Mouse (Mus musculus): ENCODE results near the gene Rnf214. TPM values are rescaled to one million over a fixed set of nuclear protein-coding genes. Genes with fewer than 3 reads are reported as not detected.

The Rnf214 gene
- polyA plus RNA-seq (2014; fragmentation: Nextera tagmentation; extraction: Ambion mirVana), result 39.3 and 45.9 TPM in 2 replicates

GRCm38 (mm10) chr9:45906355-45907077 is at the start of gene Rnf214, which contains the start of gene Pcsk7:
Gene Rnf214, minus strand, starts transcription at chr9:45906911.
Gene Pcsk7, plus strand, starts transcription at chr9:45906497.
- Histone ChIP-seq H3K36me3 (ENCODE audit: control insufficient read depth, insufficient read depth, low read length) (peaks cover 14% of the 10 kb centered on the region), H3K4me2 (peak within 1 kb of the TSS; percentile 77), H3K27me3 (ENCODE audit: control insufficient read depth, insufficient read depth, low read length) (no peaks in the 10 kb centered on the region), H3K27ac (ENCODE audit: low read depth, low read length) (peak within 1 kb of the TSS; percentile 98), H3K4me1 (ENCODE audit: control insufficient read depth, insufficient read depth, low read length) (peaks cover 15% of the 10 kb centered on the region), H3K9me3 (replicated peaks; ENCODE audit: control insufficient read depth, low read length) (no peaks in the 10 kb centered on the region), H3K4me3 (ENCODE audit: low read depth, low read length) (peak within 1 kb of the TSS; percentile 98), H3K9ac (ENCODE audit: low read depth, low read length) (peak within 1 kb of the TSS; percentile 96)
- WGBS (ENCODE audit: insufficient replicate concordance), result under 1% methylated on average over 79 of the region's 80 CpGs
- peak; percentile 89 for ATAC-seq (replicated peaks; ENCODE audit: insufficient number of reproducible peaks, low FRiP score, low TSS enrichment)

DNA sequence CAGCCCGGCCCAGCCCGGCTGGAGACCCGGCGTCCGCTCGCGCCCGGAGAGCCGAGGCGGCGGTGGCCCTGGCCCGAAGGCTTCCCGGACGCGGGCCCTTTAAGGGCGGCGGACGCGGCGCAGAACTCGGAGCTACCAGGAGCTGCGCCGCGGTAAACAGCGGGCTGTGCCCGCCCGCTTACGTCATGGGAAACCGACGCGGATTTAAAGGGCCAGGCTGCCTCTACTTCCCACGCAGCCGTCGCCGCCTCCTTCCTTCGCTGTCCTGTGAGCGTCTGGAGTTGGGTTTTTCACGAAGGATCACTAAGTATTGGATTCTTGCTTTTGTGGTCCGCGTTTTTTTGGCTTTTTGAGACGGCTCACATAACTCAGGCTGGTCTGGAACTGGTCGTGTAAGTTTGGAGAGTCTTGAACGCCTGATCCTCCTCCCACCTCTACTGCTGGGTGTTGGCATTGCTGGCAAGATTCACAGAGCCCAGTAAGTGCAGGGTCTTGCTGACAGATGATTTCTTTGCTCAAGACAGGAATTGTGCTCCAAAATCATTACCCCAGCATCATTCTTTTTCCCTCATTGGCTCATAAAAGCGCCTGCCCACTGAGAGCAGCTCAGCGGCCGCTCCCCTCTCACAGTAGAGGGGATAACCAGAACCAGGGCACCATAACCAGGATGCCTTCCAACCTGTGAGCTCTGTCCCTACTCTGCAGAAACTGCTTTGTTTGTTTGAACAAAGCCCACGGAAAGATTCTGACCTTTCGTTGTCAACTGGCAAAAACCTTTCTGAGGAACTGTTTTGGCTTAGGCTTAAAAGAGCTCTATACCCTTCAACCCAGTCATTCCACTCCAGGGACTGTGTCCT is 48.6 kb upstream of the Rnf214 start, which contains the start of gene Sidt2:
TSS of gene Sidt2 (minus strand) at position 152 of the 857 bp plus-strand sequence.
- no peaks in the 10 kb centered on the region for H3K27me3 ChIP-seq (ENCODE audit: control insufficient read depth, insufficient read depth, low read length)
- H3K36me3 ChIP-seq (ENCODE audit: control insufficient read depth, insufficient read depth, low read length), result peaks cover 3% of the 10 kb centered on the region; the same call in 1 of the 2 replicates
- H3K9me3 ChIP-seq (replicated peaks; ENCODE audit: control insufficient read depth, low read length), result no peaks in the 10 kb centered on the region
- peak within 1 kb of the TSS; percentile 67 for H3K4me3 ChIP-seq (ENCODE audit: low read depth, low read length)
- peak within 1 kb of the TSS; percentile 88 for H3K9ac ChIP-seq (ENCODE audit: low read depth, low read length)
- H3K4me1 ChIP-seq (ENCODE audit: control insufficient read depth, insufficient read depth, low read length), result peaks cover 13% of the 10 kb centered on the region
- under 1% methylated on average over 48 of the region's 48 CpGs for WGBS (ENCODE audit: insufficient replicate concordance)
- H3K4me2 ChIP-seq, result peak within 1 kb of the TSS; percentile 92
- peak; percentile 92 for ATAC-seq (replicated peaks; ENCODE audit: insufficient number of reproducible peaks, low FRiP score, low TSS enrichment)
- peak within 1 kb of the TSS; percentile 70 for H3K27ac ChIP-seq (ENCODE audit: low read depth, low read length)

GRCm38 (mm10) chr9:45954294-45955106 is 47.8 kb upstream of the Rnf214 start:
- Histone ChIP-seq H3K27ac (ENCODE audit: low read depth, low read length) (peak overlapping the region; percentile 70), H3K9ac (ENCODE audit: low read depth, low read length) (peak overlapping the region; percentile 88), H3K4me2 (peak overlapping the region; percentile 92), H3K9me3 (replicated peaks; ENCODE audit: control insufficient read depth, low read length) (no peaks in the 10 kb centered on the region), H3K4me3 (ENCODE audit: low read depth, low read length) (peak overlapping the region; percentile 67), H3K27me3 (ENCODE audit: control insufficient read depth, insufficient read depth, low read length) (no peaks in the 10 kb centered on the region), H3K4me1 (ENCODE audit: control insufficient read depth, insufficient read depth, low read length) (peaks cover 13% of the 10 kb centered on the region), H3K36me3 (ENCODE audit: control insufficient read depth, insufficient read depth, low read length) (peaks cover 5% of the 10 kb centered on the region)
- under 1% methylated on average over 61 of the region's 63 CpGs for WGBS (ENCODE audit: insufficient replicate concordance)
- ATAC-seq (replicated peaks; ENCODE audit: insufficient number of reproducible peaks, low FRiP score, low TSS enrichment), result peak; percentile 24; the same call in 1 of the 2 replicates

DNA sequence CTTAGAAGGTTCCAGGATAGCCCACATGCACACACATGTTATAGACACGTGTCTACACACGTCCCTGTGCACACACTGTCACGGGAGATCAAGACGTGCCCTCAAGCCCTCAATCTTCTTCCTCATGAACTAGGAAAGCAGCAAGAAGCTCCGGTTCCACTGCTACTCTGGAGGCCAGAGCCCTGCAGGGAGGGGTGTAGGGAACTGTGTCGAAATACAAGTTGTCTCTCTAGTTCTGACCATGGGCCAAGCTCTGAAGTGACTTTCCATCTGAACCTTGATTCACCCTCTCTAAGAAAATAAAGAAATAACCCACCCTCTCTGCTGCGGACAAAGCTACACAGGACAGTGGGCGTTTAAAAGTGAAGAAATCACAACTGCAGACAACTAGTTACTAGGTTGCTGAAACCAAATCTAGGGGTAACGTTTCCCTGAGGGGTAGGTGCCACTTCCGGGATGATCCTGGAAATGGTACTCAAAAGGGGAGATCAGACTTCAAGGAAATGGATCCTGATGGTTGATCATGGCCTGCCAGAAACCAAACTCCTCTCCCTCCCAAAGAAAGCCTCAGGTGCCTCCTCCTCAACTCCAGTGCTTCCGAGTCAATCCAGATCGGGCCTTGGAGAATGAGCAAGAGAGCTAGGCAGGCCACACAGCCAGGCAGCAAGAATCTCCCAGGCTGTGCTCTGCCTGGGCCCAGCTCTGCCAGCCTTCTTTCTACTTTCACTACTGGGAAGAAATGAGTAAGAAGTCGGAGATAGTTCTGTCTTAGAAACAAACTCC is 47.0 kb upstream of the Rnf214 start:
- no peak for ATAC-seq (replicated peaks; ENCODE audit: insufficient number of reproducible peaks, low FRiP score, low TSS enrichment)
- Histone ChIP-seq H3K4me1 (ENCODE audit: control insufficient read depth, insufficient read depth, low read length) (peaks cover 13% of the 10 kb centered on the region), H3K36me3 (ENCODE audit: control insufficient read depth, insufficient read depth, low read length) (peaks cover 10% of the 10 kb centered on the region), H3K27me3 (ENCODE audit: control insufficient read depth, insufficient read depth, low read length) (no peaks in the 10 kb centered on the region), H3K9me3 (replicated peaks; ENCODE audit: control insufficient read depth, low read length) (no peaks in the 10 kb centered on the region), H3K9ac (ENCODE audit: low read depth, low read length) (peak overlapping the region; percentile 88), H3K4me3 (ENCODE audit: low read depth, low read length) (peak overlapping the region; percentile 67), H3K27ac (ENCODE audit: low read depth, low read length) (peak overlapping the region; percentile 70), H3K4me2 (peak overlapping the region; percentile 92)
- WGBS (ENCODE audit: insufficient replicate concordance), result 59% methylated on average over 13 of the region's 13 CpGs

DNA sequence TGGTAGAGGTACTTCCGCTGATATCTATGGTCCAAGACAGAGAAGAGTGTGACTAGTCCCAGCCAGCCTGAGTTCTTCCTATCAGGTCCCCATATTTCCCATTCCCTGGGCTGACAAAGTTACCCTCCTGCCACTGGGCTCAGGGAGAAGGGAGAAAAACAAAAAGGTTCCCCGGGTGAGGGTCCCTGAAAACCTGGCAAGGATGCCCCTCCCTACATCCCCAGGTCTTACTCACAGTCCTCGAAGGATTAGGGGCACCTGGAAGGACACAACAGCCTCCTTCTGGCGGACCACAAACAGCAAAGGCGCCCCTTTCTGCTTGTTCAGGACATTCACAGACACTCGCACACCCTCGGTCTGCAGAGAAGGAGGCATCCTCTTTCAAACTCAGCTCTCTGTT is 46.2 kb upstream of the Rnf214 start:
- Histone ChIP-seq H3K4me2 (peak overlapping the region; percentile 92; the same call in 1 of the 2 replicates), H3K36me3 (ENCODE audit: control insufficient read depth, insufficient read depth, low read length) (peaks cover 10% of the 10 kb centered on the region), H3K9me3 (replicated peaks; ENCODE audit: control insufficient read depth, low read length) (no peaks in the 10 kb centered on the region), H3K27me3 (ENCODE audit: control insufficient read depth, insufficient read depth, low read length) (no peaks in the 10 kb centered on the region), H3K4me3 (ENCODE audit: low read depth, low read length) (no peak overlapping the region), H3K4me1 (ENCODE audit: control insufficient read depth, insufficient read depth, low read length) (peaks cover 13% of the 10 kb centered on the region), H3K9ac (ENCODE audit: low read depth, low read length) (peak overlapping the region; percentile 88; the same call in 1 of the 2 replicates), H3K27ac (ENCODE audit: low read depth, low read length) (no peak overlapping the region)
- WGBS (ENCODE audit: insufficient replicate concordance), result 83% methylated on average over 7 of the region's 7 CpGs
- no peak for ATAC-seq (replicated peaks; ENCODE audit: insufficient number of reproducible peaks, low FRiP score, low TSS enrichment)

DNA sequence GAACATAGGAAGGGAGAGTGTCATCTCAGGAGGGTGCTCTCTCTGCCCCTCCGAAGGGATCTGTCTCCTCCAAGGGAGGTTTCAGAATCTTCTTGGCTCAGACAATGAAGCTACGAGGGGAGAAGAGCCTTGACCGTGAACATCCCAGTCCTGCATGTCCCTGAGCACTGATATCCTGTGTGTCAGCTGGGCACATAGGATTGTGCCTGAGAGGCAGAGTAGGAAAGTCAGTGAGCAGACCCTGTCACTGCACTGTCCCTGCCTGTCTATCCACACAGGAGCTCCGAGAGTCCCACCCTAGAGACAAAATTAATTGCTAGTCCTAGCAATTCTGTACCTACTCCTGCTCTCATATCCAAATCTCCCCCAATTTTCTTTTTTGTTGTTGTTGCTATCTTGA is 45.3 kb upstream of the Rnf214 start:
- WGBS (ENCODE audit: insufficient replicate concordance), result 86% methylated on average over 4 of the region's 4 CpGs
- Histone ChIP-seq H3K4me3 (ENCODE audit: low read depth, low read length) (no peak overlapping the region), H3K27me3 (ENCODE audit: control insufficient read depth, insufficient read depth, low read length) (no peaks in the 10 kb centered on the region), H3K4me2 (no peak overlapping the region), H3K4me1 (ENCODE audit: control insufficient read depth, insufficient read depth, low read length) (peaks cover 13% of the 10 kb centered on the region), H3K36me3 (ENCODE audit: control insufficient read depth, insufficient read depth, low read length) (peaks cover 10% of the 10 kb centered on the region), H3K9me3 (replicated peaks; ENCODE audit: control insufficient read depth, low read length) (no peaks in the 10 kb centered on the region), H3K27ac (ENCODE audit: low read depth, low read length) (no peak overlapping the region), H3K9ac (ENCODE audit: low read depth, low read length) (no peak overlapping the region)
- ATAC-seq (replicated peaks; ENCODE audit: insufficient number of reproducible peaks, low FRiP score, low TSS enrichment), result no peak

GRCm38 (mm10) chr9:45946872-45947183 is 40.1 kb upstream of the Rnf214 start:
- H3K27me3 ChIP-seq (ENCODE audit: control insufficient read depth, insufficient read depth, low read length), result no peaks in the 10 kb centered on the region
- H3K36me3 ChIP-seq (ENCODE audit: control insufficient read depth, insufficient read depth, low read length), result peaks cover 37% of the 10 kb centered on the region
- no peaks in the 10 kb centered on the region for H3K9me3 ChIP-seq (replicated peaks; ENCODE audit: control insufficient read depth, low read length)
- no peak overlapping the region for H3K27ac ChIP-seq (ENCODE audit: low read depth, low read length)
- no peak for ATAC-seq (replicated peaks; ENCODE audit: insufficient number of reproducible peaks, low FRiP score, low TSS enrichment)
- H3K9ac ChIP-seq (ENCODE audit: low read depth, low read length), result no peak overlapping the region
- no peak overlapping the region for H3K4me2 ChIP-seq
- H3K4me3 ChIP-seq (ENCODE audit: low read depth, low read length), result no peak overlapping the region
- no peaks in the 10 kb centered on the region for H3K4me1 ChIP-seq (ENCODE audit: control insufficient read depth, insufficient read depth, low read length)
- 86% methylated on average over 10 of the region's 10 CpGs for WGBS (ENCODE audit: insufficient replicate concordance)
